Mouse (Mus musculus) limb, embryonic 13.5 days (tissue): Measurements from ENCODE around the gene Ydjc. TPM values are rescaled to one million over a fixed set of nuclear protein-coding genes. Genes with fewer than 3 reads are reported as not detected.
A peak's percentile ranks its signal among the peaks of the same experiment; 100 is the strongest.
"Not testable (repeated sequence)": the region's sequence is repeated elsewhere in the genome, so short reads cannot be mapped to it uniquely, and the experiment has no call there.

Source experiments
- ATAC-seq: fragments of 200-750 bp; cut with Nextera tagmentation; 2 replicates; pipeline ENCODE4 v1.8.0; 2017; ENCODE audit warnings: low read depth, moderate number of reproducible peaks, moderate TSS enrichment; ENCODE audit not compliant: low FRiP score
- H3K27ac ChIP-seq: fragments of 300-500 bp; sonication (generic); 2 replicates; pipeline ENCODE4 v1.5.1; 2015; ENCODE audit warnings: inconsistent platforms, mild to moderate bottlenecking, moderate library complexity
- H3K27me3 ChIP-seq: fragments of 300-500 bp; sonication (generic); 2 replicates; pipeline ENCODE4 v1.6.1; 2015; ENCODE audit warnings: mild to moderate bottlenecking, inconsistent platforms
- H3K36me3 ChIP-seq: fragments of 300-500 bp; sonication (generic); 2 replicates; pipeline ENCODE4 v1.6.1; 2015; ENCODE audit warnings: inconsistent platforms, mild to moderate bottlenecking, moderate library complexity
- H3K4me1 ChIP-seq: fragments of 300-500 bp; sonication (generic); 2 replicates; pipeline ENCODE4 v1.6.1; 2015; ENCODE audit warnings: inconsistent platforms
- H3K4me2 ChIP-seq: fragments of 300-500 bp; sonication (generic); replicated peaks from 2 replicates; pipeline ENCODE4 v1.6.1; 2015; ENCODE audit warnings: inconsistent platforms, mild to moderate bottlenecking, moderate library complexity
- H3K4me3 ChIP-seq: fragments of 300-500 bp; sonication (generic); 2 replicates; pipeline ENCODE4 v1.5.1; 2015; ENCODE audit warnings: moderate library complexity, mild to moderate bottlenecking, inconsistent platforms
- H3K9ac ChIP-seq: fragments of 300-500 bp; sonication (generic); 2 replicates; pipeline ENCODE4 v1.6.1; 2015; ENCODE audit warnings: mild to moderate bottlenecking, inconsistent platforms
- H3K9me3 ChIP-seq: fragments of 300-500 bp; sonication (generic); 2 replicates; pipeline ENCODE4 v1.6.1; 2016; ENCODE audit warnings: inconsistent platforms
- WGBS: fragments of 180-500 bp; shearing (Covaris S2); methylation state at CpG from one replicate; pipeline ENCODE4 v1.1.7; 2015; 5-methylcytosine and 5-hydroxymethylcytosine counted together
- polyA plus RNA-seq: library from polyadenylated mRNA; unstranded; fragments of >200 nt; fragmentation: Nextera tagmentation; extraction: Ambion mirVana; gene quantifications from 2 replicates; pipeline ENCODE4 v1.2.1, GENCODE M21; 2015

Ydjc gene
- polyA plus RNA-seq, 1 experiment from 2014 or later = 7.6 TPM

DNA sequence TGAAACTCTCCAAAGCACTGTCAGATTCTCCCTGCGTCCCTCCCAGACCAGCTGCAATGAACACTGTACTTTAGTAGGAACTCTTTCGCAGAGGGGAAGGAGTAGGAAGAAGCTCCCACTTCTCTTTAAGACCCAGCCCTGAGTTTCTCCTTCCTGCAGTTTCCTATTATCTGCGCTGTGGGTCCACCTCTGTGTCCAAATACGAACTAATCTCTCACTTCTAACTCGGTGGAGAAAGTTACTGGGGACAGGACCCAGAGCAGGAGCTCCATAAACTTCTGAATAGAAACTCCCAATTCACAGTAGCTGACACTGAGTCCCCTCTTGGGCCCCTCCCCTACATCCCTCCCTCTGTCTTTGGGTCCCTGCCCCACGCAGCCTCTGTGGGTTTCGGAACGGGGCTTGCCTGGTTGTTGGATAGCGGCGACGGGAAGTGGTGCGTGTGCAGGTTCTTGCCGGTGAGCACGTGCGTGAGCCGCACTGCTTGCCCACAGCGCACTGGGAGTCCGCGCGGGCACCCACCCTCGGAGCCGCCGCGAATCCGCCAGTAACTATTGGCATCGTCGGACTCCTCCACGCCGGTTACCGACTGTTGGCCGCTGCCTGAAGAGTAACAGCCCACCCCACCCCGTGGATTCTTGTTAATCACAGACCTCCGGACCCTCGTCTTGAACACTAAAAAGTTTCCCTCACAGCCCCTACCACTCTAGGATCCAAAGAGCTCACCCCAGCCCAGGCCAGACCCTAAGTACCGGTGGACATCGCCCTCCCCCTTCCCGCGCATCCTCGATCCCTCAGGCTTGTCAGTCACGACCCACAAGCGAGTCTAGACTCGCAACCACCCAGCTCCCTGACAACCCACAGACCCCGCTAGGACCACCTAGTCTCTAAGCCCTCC, 13.0 kb upstream of the Ydjc start:
- Histone ChIP-seq H3K36me3 (no peaks in the 10 kb centered on the region), H3K4me2 (peak overlapping the region; percentile 98), H3K9me3 (no peaks in the 10 kb centered on the region), H3K9ac (peak overlapping the region; percentile 73), H3K27ac (peak overlapping the region; percentile 73; the same call in 1 of the 2 replicates), H3K27me3 (no peaks in the 10 kb centered on the region), H3K4me3 (peak overlapping the region; percentile 81), H3K4me1 (peaks cover 18% of the 10 kb centered on the region)
- WGBS = 3% methylated on average over 43 of the region's 43 CpGs
- ATAC-seq = peak; percentile 0; the same call in 1 of the 2 replicates

DNA sequence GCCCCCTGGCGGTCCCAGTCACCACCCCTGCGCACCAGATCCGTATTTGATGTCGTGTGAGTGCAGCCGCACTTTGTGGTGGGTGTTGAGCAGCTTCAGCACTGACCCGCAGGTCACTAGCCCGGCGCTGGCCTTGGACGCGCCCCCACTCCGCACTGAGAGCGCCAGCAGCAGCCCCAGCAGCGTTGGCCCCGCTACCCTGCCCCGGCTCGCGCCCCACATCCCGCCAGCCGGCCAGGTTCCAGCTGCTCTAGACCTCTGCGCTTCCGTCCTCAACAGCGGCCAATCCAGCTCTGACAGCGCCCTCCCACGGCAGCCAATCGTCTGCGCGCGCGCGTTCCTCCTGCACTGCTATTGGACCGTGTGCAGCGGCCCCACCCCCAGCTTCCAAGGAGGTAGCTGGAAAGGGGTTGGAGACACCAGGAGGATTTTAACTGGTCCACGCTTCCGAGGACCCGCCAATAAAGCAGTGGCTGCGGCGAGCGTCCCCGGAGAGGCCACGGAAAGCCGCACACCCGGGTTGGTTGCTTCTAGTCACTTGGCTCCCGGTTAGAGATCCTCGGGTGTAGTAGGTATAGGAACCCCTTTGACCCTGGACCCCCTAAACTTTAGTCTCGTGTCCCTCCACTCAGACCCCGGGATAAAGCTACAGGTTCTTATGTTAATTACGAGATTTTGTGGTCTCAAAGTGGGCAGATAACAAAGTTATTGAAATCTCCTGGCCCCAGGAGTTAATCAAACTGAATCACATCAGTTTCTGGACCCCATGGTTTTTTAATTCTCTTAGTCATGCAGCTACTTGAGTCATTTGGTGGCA, 12.1 kb upstream of the Ydjc start, which contains the start of gene Sdf2l1:
TSS of gene Sdf2l1 (minus strand) at position 295 of the 817 bp plus-strand sequence.
- Histone ChIP-seq H3K27ac (peak within 1 kb of the TSS; percentile 73; the same call in 1 of the 2 replicates), H3K36me3 (no peaks in the 10 kb centered on the region), H3K4me2 (peak within 1 kb of the TSS; percentile 98), H3K9ac (peak within 1 kb of the TSS; percentile 73), H3K4me1 (peaks cover 18% of the 10 kb centered on the region), H3K4me3 (peak within 1 kb of the TSS; percentile 81), H3K27me3 (no peaks in the 10 kb centered on the region), H3K9me3 (no peaks in the 10 kb centered on the region)
- under 1% methylated on average over 47 of the region's 47 CpGs for WGBS
- peak; percentile 99 for ATAC-seq

DNA sequence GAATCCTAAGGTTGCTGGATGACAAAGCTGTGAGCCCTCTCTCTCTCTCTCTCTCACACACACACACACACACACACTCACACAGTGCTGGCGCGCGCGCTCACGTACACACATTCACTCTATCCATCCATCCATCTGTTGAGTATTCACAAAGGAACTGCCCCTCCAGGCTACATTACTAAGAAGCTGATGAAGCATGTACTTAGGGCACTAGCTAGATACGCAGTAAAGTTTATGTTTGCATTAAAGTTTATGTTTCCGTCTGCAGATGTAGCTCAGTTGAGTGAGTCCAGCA, 11.6 kb upstream of the Ydjc start:
- 32% methylated on average over 7 of the region's 7 CpGs for WGBS
- Histone ChIP-seq H3K27me3 (no peaks in the 10 kb centered on the region), H3K36me3 (no peaks in the 10 kb centered on the region), H3K9ac (peak overlapping the region; percentile 50; the same call in 1 of the 2 replicates), H3K4me2 (peak overlapping the region; percentile 98), H3K9me3 (no peaks in the 10 kb centered on the region), H3K4me1 (peaks cover 18% of the 10 kb centered on the region), H3K4me3 (peak overlapping the region; percentile 81), H3K27ac (no peak overlapping the region)
- ATAC-seq = no peak

DNA sequence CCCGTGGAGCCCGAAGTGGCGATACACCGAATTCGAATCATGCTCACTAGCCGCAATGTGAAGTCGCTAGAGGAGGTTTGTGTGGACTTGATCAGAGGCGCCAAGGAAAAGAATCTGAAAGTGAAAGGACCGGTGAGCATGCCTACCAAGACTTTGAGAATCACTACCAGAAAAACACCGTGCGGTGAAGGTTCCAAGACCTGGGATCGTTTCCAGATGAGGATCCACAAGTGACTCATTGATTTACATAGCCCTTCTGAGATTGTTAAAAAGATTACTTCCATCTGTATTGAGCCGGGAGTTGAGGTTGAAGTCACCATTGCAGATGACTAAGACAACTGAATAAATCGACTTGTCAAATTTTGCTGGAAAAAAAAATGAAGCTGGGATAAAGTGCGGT, 7.1 kb upstream of the Ydjc start:
- H3K36me3 ChIP-seq = no peaks in the 10 kb centered on the region
- no peaks in the 10 kb centered on the region for H3K9me3 ChIP-seq
- H3K27me3 ChIP-seq = no peaks in the 10 kb centered on the region
- ATAC-seq = no peak
- H3K4me2 ChIP-seq = no peak overlapping the region
- WGBS = 74% methylated on average over 15 of the region's 15 CpGs
- H3K9ac ChIP-seq = no peak overlapping the region
- H3K27ac ChIP-seq = no peak overlapping the region
- H3K4me1 ChIP-seq = 0 out of 2 replicates have a peak, but pooled peaks cover 6% of the 10 kb centered on the region
- no peak overlapping the region for H3K4me3 ChIP-seq

DNA sequence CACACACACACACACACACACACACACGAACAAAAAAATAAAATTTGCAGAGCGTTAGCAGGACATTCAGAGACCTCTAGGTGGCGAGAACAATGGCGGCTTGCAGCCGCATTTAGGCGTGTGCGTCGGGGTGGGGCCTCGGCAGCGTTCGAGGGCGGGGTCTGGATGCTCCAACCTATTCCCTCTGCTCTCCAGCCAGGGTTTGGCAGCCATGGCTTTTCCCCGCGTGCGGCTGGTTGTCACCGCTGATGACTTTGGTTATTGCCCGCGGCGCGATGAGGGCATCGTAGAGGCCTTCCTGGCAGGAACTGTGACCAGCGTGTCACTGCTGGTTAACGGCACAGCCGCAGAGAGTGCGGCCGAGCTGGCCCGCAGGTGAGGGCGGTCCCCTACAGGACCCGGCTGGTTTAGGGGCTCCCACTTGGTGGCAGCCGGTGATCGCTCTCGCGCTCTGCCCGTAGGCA, 2.4 kb downstream of the Ydjc start, which contains the start of gene Ccdc116:
TSS of gene Ccdc116 (minus strand) at position 458 of the 464 bp plus-strand sequence.
- ATAC-seq = peak; percentile 87
- H3K4me3 ChIP-seq = peak within 1 kb of the TSS; percentile 55
- no peak within 1 kb of the TSS for H3K27ac ChIP-seq
- H3K27me3 ChIP-seq = peaks cover 19% of the 10 kb centered on the region
- peaks cover 16% of the 10 kb centered on the region for H3K4me1 ChIP-seq
- H3K9ac ChIP-seq = peak within 1 kb of the TSS; percentile 70
- H3K9me3 ChIP-seq = no peaks in the 10 kb centered on the region
- H3K36me3 ChIP-seq = peaks cover 11% of the 10 kb centered on the region
- peak within 1 kb of the TSS; percentile 97 for H3K4me2 ChIP-seq
- 0% methylated on average over 34 of the region's 34 CpGs for WGBS

DNA sequence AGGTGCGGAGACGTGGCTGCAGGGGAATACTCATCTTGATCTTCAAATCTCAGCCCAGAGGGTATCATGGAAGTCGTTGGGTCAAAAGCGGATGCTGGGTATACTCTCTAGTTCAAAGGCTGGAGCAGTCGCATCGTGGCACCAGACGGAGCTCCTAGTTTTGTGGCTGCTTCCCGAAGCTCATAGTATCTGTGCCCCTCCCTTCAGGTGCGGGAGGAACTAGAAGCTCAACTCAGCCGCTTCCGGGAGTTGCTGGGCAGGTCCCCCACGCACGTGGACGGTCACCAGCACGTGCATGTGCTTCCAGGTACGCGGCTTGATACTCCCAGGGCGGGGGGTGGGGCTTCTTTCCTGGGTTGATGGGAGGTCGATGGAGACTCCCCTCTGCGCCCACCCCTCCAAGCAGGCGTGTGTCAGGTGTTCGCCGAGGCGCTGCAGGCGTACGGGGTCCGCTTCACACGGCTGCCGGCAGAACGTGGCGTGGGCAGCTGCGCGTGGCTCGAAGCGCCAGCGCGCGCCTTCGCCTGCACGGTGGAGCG, 3.0 kb downstream of the Ydjc start:
- no peaks in the 10 kb centered on the region for H3K9me3 ChIP-seq
- peaks cover 19% of the 10 kb centered on the region for H3K27me3 ChIP-seq
- peaks cover 16% of the 10 kb centered on the region for H3K4me1 ChIP-seq
- peak overlapping the region; percentile 55 for H3K4me3 ChIP-seq
- H3K27ac ChIP-seq = no peak overlapping the region
- H3K36me3 ChIP-seq = peaks cover 18% of the 10 kb centered on the region
- peak overlapping the region; percentile 97 for H3K4me2 ChIP-seq
- H3K9ac ChIP-seq = peak overlapping the region; percentile 70
- WGBS = under 1% methylated on average over 39 of the region's 41 CpGs
- ATAC-seq = peak; percentile 22

DNA sequence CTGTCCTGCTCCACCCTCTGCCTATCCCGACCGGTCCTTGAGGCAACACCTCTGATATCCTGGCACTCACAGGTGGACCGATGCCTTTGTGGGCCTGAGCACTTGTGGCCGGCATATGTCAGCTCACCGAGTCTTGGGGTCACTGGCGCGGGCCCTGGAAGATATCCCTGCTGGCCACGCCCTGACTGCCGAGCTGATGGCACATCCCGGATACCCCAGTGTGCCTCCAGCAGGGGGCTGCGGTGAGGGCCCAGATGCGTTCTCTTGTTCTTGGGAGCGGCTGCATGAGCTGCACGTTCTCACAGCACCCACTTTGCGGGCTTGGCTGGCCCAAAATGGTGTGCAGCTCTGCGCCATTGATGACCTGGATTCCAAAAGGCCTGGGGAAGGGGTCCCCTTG, 3.7 kb downstream of the Ydjc start:
- H3K4me3 ChIP-seq = peak overlapping the region; percentile 55
- peaks cover 24% of the 10 kb centered on the region for H3K36me3 ChIP-seq
- 7% methylated on average over 16 of the region's 16 CpGs for WGBS
- peaks cover 16% of the 10 kb centered on the region for H3K4me1 ChIP-seq
- H3K9ac ChIP-seq = no peak overlapping the region
- H3K27me3 ChIP-seq = peaks cover 19% of the 10 kb centered on the region
- no peaks in the 10 kb centered on the region for H3K9me3 ChIP-seq
- no peak for ATAC-seq
- no peak overlapping the region for H3K27ac ChIP-seq
- H3K4me2 ChIP-seq = peak overlapping the region; percentile 97

DNA sequence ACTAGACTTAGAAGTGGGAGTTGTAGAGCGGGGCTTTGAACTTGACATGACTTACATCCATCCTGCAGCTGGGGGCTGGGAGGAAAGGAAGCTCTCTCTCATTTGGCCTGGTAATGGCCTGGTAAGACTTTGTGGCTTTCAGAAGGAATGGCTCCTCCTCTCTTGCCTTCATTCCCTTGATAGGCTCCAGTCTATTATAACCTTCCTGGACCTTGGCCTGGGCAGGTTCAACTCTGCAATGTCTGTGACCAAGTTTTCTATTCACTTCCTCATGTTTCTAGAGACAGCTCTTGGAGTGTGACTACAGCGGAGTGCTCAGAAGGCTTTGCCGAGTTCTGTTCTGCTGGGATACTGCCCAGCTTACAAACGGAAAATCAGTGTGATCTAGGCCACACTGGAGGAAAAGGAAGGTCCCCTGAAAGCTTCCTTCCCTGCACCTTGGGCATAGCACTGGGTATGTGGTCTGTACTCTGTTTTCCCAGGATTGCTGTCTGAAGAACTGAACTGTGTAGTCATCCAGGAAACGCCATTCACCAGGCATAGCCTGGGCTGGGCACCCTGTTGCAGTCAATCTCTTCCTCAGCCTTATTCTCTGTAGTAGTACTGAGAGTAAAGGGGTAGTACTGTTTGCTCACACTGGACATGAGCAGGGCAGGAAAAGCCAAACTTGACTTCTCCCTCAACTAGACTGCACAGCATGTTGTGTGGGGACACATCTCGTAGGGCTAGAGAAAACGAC, 6.3 kb downstream of the Ydjc start:
- Histone ChIP-seq H3K27ac (no peak overlapping the region), H3K27me3 (peaks cover 19% of the 10 kb centered on the region), H3K9me3 (no peaks in the 10 kb centered on the region), H3K4me3 (no peak overlapping the region), H3K4me1 (peaks cover 16% of the 10 kb centered on the region), H3K4me2 (no peak overlapping the region), H3K9ac (no peak overlapping the region), H3K36me3 (peaks cover 46% of the 10 kb centered on the region)
- 80% methylated on average over 7 of the region's 7 CpGs for WGBS
- no peak for ATAC-seq

DNA sequence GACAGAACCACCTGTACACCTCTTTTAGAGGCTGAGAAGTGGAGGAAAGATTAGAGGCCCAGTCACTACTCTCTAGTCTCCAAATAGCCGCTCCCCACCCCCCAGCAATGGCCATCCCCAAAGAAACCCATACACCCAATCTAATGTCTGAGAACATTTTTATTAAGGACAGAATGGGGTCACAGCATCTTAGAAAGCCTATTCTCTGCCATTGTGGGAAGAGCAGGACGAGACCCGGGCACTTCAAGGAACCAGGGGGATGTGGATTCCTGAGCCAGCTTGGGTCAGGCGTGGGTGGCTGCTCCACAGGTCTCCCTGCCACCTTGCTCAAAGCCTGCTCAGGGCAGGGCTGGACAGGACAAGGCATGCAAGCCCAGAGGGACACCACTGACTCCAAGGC, 7.5 kb downstream of the Ydjc start:
- peaks cover 55% of the 10 kb centered on the region for H3K36me3 ChIP-seq
- WGBS = 95% methylated on average over 4 of the region's 4 CpGs
- ATAC-seq = no peak

DNA sequence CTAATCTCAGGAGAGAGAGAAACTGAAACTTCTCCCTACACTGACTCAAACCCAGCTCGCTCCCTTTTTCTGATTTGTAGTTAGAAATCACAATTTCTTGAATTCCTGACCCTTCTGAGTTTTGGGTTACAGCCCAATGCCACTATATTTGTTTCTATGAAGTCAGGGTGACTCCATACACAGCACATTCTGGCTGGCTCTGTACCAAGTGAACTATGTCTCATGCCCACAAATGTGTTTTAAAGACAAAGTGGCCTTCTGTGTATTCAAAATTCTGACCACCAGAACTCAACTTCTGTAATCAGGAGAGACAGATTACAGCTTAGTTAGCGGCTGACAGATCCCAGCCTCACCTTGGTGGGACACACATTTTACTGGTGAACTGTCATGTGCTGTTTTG, 9.9 kb downstream of the Ydjc start:
- no peak overlapping the region for H3K9ac ChIP-seq
- H3K4me2 ChIP-seq = no peak overlapping the region
- H3K36me3 ChIP-seq = peaks cover 79% of the 10 kb centered on the region
- H3K9me3 ChIP-seq = no peaks in the 10 kb centered on the region
- H3K27me3 ChIP-seq = no peaks in the 10 kb centered on the region
- no peak for ATAC-seq
- H3K4me3 ChIP-seq = no peak overlapping the region
- H3K4me1 ChIP-seq = no peaks in the 10 kb centered on the region
- WGBS = 91% methylated on average over 2 of the region's 2 CpGs
- no peak overlapping the region for H3K27ac ChIP-seq

More for the DNA sequence above, 7.5 kb downstream of the Ydjc start:
- H3K27me3 ChIP-seq = peaks cover 19% of the 10 kb centered on the region
- peaks cover 16% of the 10 kb centered on the region for H3K4me1 ChIP-seq
- H3K4me3 ChIP-seq = no peak overlapping the region
- no peaks in the 10 kb centered on the region for H3K9me3 ChIP-seq
- no peak overlapping the region for H3K9ac ChIP-seq
- H3K4me2 ChIP-seq = no peak overlapping the region
- no peak overlapping the region for H3K27ac ChIP-seq

DNA sequence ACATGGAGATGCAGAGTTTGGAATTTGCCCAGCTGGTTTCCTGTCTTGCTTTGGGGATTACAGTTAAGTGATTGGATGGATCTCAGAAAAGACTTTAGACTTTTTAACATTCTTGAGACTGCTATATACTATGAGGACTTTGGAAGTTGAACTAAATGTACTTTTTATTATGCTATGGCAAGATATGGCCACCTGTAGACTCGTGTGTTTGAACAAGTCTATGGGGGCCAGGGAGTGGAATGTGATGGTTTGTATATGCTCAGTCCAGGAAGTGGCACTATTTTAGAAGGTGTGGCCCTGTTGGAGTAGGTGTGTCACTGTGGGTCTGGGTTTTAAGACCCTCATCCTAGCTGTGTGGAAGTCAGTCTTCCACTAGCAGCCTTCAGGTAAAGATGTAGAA, 21.1 kb downstream of the Ydjc start:
- not testable (repeated sequence) for H3K4me3 ChIP-seq, ATAC-seq, H3K9me3 ChIP-seq, H3K4me1 ChIP-seq, H3K27me3 ChIP-seq, H3K9ac ChIP-seq, H3K4me2 ChIP-seq, H3K27ac ChIP-seq
- H3K36me3 ChIP-seq = peaks cover 65% of the 10 kb centered on the region
- 93% methylated on average over 1 of the region's 1 CpGs for WGBS
